Mouse (Mus musculus) lung, postnatal 0 days (tissue): ENCODE results near the gene Rhoc.

ENCODE experiments used
- CTCF ChIP-seq: IDR thresholded peaks from 2 replicates; pipeline ENCODE4 v1.5.1; 2016; ENCODE audit warnings: antibody characterized with exemption, mild to moderate bottlenecking
- EP300 ChIP-seq: IDR thresholded peaks from 2 replicates; pipeline ENCODE4 v1.6.1; 2016; ENCODE audit warnings: antibody characterized with exemption, mild to moderate bottlenecking, control low read depth

DNA sequence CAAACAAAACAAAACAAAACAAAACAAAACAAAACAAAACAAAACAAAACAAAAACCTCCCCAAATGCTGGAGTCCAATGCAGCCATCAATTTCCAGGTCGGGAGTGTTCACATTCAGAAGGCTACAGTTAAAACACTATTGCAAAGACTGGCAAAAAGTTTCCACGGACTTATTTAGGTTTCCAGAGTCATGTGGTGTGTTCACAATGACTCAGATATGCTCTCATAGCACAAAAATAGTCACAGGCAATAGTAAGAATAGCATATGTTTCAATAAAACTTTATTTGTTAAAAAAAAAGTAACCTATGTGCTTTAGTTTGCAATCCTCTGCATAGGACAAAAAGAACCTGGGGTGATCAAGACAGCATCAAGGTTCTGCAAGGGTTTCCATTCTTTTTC lies 21.0 kb upstream of the Rhoc start:
- no peak for TF ChIP-seq CTCF
- no peak for TF ChIP-seq EP300
